Mouse (Mus musculus) forebrain, embryonic 16.5 days (tissue): ENCODE measurements at regions not wholly inside any gene's neighbourhood (a gene's known extent, or its start where the extent isn't known, plus 50 kb on each side); places are given as distances from the start of the nearest gene placed in this dataset.

Source experiments
- ATAC-seq: fragments of 200-750 bp; cut with Nextera tagmentation; 2 replicates; pipeline ENCODE4 v1.8.0; 2017; ENCODE audit warnings: mild to moderate bottlenecking, moderate library complexity
- H3K27ac ChIP-seq: fragments of 300-500 bp; sonication (generic); 2 replicates; pipeline ENCODE4 v1.5.1; 2014; ENCODE audit warnings: low read length, control low read depth
- H3K27me3 ChIP-seq: fragments of 300-500 bp; sonication (generic); replicated peaks from 2 replicates; pipeline ENCODE4 v1.6.1; 2014; ENCODE audit warnings: low read length; ENCODE audit not compliant: control insufficient read depth, insufficient read depth
- H3K36me3 ChIP-seq: fragments of 300-500 bp; sonication (generic); 2 replicates; pipeline ENCODE4 v1.6.1; 2014; ENCODE audit not compliant: control insufficient read depth, insufficient read depth
- H3K4me1 ChIP-seq: fragments of 300-500 bp; sonication (generic); replicated peaks from 2 replicates; pipeline ENCODE4 v1.6.1; 2014; ENCODE audit warnings: low read length; ENCODE audit not compliant: control insufficient read depth, insufficient read depth
- H3K4me2 ChIP-seq: fragments of 300-500 bp; sonication (generic); 2 replicates; pipeline ENCODE4 v1.6.1; 2014; ENCODE audit warnings: mild to moderate bottlenecking, low read length, control low read depth
- H3K4me3 ChIP-seq: fragments of 300-500 bp; sonication (generic); replicated peaks from 2 replicates; pipeline ENCODE4 v1.5.1; 2014; ENCODE audit warnings: mild to moderate bottlenecking, low read length, control low read depth
- H3K9ac ChIP-seq: fragments of 300-500 bp; sonication (generic); replicated peaks from 2 replicates; pipeline ENCODE4 v1.6.1; 2014; ENCODE audit warnings: low read depth, low read length, control low read depth
- H3K9me3 ChIP-seq: fragments of 300-500 bp; sonication (generic); 2 replicates; pipeline ENCODE4 v1.6.1; 2016; ENCODE audit warnings: low read length; ENCODE audit not compliant: control insufficient read depth
- WGBS: fragments of 180-500 bp; shearing (Covaris S2); extraction: QIAGEN DNeasy Blood & Tissue Kit; methylation state at CpG from one replicate; pipeline ENCODE4 v1.1.7; 2014; 5-methylcytosine and 5-hydroxymethylcytosine counted together

DNA sequence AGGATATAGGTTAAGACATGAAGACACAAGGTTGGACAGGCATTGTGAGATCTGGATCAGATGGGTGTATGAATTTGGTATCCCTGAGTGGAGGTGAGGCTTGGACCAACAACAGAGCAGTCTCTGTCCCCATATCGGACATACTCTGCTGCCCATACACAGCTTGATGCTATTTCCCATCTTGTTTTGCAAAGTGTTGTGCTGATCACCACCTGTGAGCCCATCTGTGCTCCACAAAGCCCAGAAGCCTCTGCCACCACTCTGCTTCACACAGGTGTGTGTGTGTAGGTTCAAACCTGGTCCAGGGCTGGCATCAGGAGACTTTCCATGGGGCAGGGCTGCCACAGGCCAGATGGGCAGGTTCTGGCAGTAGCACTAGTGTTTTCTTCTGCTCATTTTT is 252.9 kb upstream of the Dpp6 start:
- WGBS: 79% methylated on average over 1 of the region's 1 CpGs
- no peaks in the 10 kb centered on the region for H3K27me3 ChIP-seq
- H3K4me3 ChIP-seq: no peak overlapping the region
- H3K4me2 ChIP-seq: no peak overlapping the region
- H3K9ac ChIP-seq: no peak overlapping the region
- ATAC-seq: no peak
- H3K36me3 ChIP-seq: no peaks in the 10 kb centered on the region
- H3K9me3 ChIP-seq: no peaks in the 10 kb centered on the region
- H3K27ac ChIP-seq: no peak overlapping the region
- H3K4me1 ChIP-seq: no peaks in the 10 kb centered on the region

DNA sequence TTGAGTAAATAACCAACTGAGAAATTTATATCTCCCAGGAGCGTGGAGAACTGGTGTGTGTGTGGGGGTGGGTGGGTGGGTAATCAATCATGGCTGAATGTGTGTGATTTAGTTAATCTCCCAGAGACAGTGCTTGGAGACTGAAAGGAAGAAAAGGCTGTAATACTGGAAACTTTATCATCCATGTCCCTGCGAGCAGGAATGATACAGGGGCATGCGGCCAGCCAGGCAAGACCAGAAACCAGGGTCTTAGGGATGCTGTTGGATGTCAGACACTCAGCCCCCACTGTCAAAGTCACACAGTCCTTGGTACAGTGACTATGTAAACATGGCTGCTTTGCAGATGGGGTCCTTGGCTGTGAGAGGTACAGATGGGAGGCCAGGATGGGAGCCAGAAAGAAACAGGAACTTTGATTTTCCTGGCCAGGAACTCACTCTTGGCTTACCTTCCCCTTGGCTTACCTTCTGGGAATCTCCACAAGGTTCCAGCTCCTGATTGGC is 244.3 kb upstream of the Dpp6 start:
- peak; percentile 54 for ATAC-seq
- H3K27ac ChIP-seq: no peak overlapping the region
- no peaks in the 10 kb centered on the region for H3K9me3 ChIP-seq
- H3K4me3 ChIP-seq: no peak overlapping the region
- H3K27me3 ChIP-seq: no peaks in the 10 kb centered on the region
- H3K36me3 ChIP-seq: no peaks in the 10 kb centered on the region
- WGBS: 81% methylated on average over 3 of the region's 3 CpGs
- no peaks in the 10 kb centered on the region for H3K4me1 ChIP-seq
- no peak overlapping the region for H3K4me2 ChIP-seq
- H3K9ac ChIP-seq: no peak overlapping the region

DNA sequence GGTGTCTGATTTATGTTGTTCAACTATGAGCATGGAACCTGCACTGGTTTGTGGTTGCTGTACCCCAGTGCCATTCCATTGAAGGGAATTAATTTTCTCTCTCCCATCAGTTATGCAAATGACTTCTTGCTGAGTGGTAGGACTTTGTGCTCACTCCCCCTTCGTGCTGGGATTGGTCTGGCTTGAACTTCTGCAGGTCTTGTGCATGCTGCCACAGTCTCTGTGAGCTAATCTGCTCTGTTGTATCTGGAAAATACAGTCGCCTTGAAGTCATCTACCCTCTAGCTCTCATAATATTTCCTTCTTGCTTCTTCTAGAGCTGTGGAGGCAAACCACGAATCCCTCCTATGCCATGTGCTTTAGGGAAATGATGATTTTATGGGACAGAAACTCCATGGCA is 243.6 kb upstream of the Dpp6 start:
- Histone ChIP-seq H3K4me2 (no peak overlapping the region), H3K9me3 (no peaks in the 10 kb centered on the region), H3K27me3 (no peaks in the 10 kb centered on the region), H3K9ac (no peak overlapping the region), H3K27ac (no peak overlapping the region), H3K36me3 (no peaks in the 10 kb centered on the region), H3K4me3 (no peak overlapping the region), H3K4me1 (no peaks in the 10 kb centered on the region)
- whole genome bisulfite sequencing: 73% methylated on average over 3 of the region's 3 CpGs
- ATAC-seq: no peak

DNA sequence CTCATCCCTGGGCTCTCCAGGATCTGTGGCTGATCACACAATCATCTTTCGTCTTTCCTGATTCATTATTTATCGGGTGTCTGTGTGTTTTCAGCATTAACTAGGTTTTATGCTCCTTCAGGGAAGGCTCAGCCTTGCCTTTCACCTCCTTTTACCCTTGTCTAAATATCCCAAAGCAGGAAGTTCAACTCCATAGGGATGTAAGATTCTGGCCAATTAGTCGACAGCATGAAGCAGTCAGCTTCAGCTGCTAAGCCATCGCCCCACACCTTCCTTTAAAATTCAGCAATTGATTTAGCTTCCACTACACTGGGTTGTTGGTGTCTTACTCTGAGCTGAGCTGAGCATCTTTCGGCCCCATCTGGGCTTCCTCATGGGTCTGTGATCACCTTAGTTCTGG is 230.9 kb upstream of the Dpp6 start:
- Histone ChIP-seq H3K27ac (no peak overlapping the region), H3K4me2 (no peak overlapping the region), H3K9ac (no peak overlapping the region), H3K36me3 (no peaks in the 10 kb centered on the region), H3K27me3 (no peaks in the 10 kb centered on the region), H3K4me1 (no peaks in the 10 kb centered on the region), H3K4me3 (no peak overlapping the region), H3K9me3 (no peaks in the 10 kb centered on the region)
- WGBS: 89% methylated on average over 5 of the region's 5 CpGs
- ATAC-seq: no peak

DNA sequence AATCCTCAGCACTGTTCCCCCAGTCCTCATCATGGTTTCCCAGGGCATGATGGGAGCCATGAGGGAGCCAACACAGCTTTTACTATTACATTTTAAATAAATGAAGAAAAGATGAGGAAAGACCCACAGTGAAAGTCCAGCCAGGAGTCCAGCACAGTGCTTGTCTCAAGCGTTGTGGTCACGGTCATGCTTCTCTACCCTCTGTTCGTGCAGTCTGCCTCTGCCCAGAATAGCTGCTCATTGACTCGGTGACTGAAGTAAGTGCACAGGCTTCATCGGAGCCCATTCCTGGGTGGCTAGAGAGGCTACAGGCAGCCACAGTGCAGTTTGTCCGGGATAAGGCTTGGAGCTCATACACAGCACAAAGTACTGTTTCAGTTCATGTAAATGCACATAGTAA is 226.1 kb upstream of the Dpp6 start:
- no peak overlapping the region for H3K9ac ChIP-seq

DNA sequence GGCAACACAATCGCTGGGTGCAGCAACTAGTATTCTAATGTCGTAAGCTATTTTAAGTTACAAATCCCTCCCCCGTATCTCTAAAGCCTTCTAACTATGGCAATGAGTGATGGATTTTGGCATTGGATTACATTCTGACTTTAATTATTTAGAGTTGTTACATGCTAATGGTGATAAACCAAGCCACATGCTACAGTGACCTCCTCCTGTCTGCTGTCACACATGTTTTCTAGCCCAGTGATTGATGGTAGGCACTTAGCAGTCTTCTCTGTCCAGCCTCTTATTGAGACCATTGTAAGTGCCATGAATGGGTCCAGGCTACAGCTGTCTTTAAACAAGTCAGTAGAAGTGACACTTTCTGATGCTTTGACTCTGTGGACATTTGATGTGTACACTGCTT is 224.7 kb upstream of the Dpp6 start:
- 76% methylated on average over 3 of the region's 3 CpGs for WGBS
- no peaks in the 10 kb centered on the region for H3K27me3 ChIP-seq
- no peak overlapping the region for H3K4me3 ChIP-seq
- H3K4me2 ChIP-seq: no peak overlapping the region
- no peaks in the 10 kb centered on the region for H3K4me1 ChIP-seq
- no peak overlapping the region for H3K9ac ChIP-seq
- no peak for ATAC-seq
- no peaks in the 10 kb centered on the region for H3K9me3 ChIP-seq
- no peak overlapping the region for H3K27ac ChIP-seq
- H3K36me3 ChIP-seq: no peaks in the 10 kb centered on the region

More for the DNA sequence above, 226.1 kb upstream of the Dpp6 start:
- Histone ChIP-seq H3K4me3 (no peak overlapping the region), H3K4me2 (no peak overlapping the region), H3K9me3 (no peaks in the 10 kb centered on the region), H3K4me1 (no peaks in the 10 kb centered on the region), H3K36me3 (no peaks in the 10 kb centered on the region), H3K27ac (no peak overlapping the region), H3K27me3 (no peaks in the 10 kb centered on the region)
- ATAC-seq: no peak
- 91% methylated on average over 6 of the region's 6 CpGs for WGBS

DNA sequence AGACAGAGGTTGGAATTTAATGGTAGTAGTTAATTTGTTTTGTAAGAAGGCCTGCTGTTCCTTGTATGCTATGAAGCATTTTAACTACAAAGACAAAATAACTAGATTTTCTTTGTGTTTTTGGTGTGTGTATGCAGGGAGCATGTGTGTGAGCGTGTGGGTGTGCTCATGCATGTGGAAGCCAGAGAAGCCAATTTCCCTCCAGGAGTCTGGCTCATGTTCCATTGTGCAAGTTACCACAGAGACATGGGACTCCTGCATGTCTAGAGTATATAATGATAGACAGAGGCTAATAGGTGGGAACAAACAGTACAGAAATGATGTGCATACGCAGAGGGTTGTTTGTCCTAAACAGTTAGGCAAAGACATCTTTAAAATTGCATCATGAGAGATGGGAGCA is 219.0 kb upstream of the Dpp6 start:
- H3K9me3 ChIP-seq: no peaks in the 10 kb centered on the region
- WGBS: 93% methylated on average over 2 of the region's 2 CpGs
- no peak overlapping the region for H3K4me2 ChIP-seq
- H3K36me3 ChIP-seq: no peaks in the 10 kb centered on the region
- no peak overlapping the region for H3K4me3 ChIP-seq
- no peaks in the 10 kb centered on the region for H3K27me3 ChIP-seq
- no peak for ATAC-seq
- H3K4me1 ChIP-seq: no peaks in the 10 kb centered on the region
- H3K9ac ChIP-seq: no peak overlapping the region
- no peak overlapping the region for H3K27ac ChIP-seq

DNA sequence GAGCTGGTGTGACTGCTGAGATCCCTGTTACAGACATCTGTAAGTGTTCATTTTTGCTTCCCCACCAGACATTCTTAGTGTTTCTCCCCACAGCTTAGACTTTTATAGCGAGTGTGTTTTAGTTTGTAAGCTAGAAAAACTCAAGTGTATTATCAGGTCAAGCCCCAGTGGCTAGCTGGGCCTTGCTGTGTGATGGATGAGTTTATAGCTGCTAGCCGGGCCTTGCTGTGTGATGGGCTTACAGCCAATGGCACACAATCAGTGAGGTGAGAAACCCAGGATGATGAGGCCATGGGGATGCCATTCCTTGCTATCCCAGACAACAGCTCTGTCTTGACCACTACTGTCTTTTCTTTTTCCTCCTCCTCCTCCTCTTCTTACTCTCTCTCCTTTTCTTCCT is 197.7 kb upstream of the Dpp6 start:
- no peaks in the 10 kb centered on the region for H3K27me3 ChIP-seq
- no peak overlapping the region for H3K27ac ChIP-seq
- H3K4me2 ChIP-seq: no peak overlapping the region
- no peak overlapping the region for H3K4me3 ChIP-seq
- H3K4me1 ChIP-seq: no peaks in the 10 kb centered on the region
- 88% methylated on average over 2 of the region's 2 CpGs for WGBS
- H3K9me3 ChIP-seq: no peaks in the 10 kb centered on the region
- ATAC-seq: no peak
- no peak overlapping the region for H3K9ac ChIP-seq
- no peaks in the 10 kb centered on the region for H3K36me3 ChIP-seq

DNA sequence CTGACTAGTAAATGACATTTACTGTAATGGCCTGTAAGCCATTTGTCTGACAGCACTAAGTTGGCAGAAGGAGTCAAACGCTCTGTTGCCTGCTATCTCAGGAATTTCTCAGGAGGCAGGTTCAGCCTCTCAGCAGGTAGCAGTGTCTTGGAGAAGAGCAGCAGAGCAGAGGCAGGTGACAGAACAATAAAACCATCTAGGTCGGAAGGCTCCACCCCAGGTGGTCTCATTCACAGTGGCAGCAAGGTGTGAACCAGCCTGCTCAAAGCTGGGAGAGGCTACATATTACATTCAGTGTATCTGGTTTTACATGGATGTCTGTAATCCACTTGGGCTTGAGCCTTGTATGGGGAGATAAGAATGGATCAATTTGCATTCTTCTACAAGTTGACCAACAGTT is 194.9 kb upstream of the Dpp6 start:
- WGBS: 54% methylated on average over 2 of the region's 2 CpGs
- H3K9me3 ChIP-seq: no peaks in the 10 kb centered on the region
- no peak overlapping the region for H3K4me3 ChIP-seq
- no peak for ATAC-seq
- H3K4me2 ChIP-seq: no peak overlapping the region
- no peak overlapping the region for H3K27ac ChIP-seq
- H3K4me1 ChIP-seq: no peaks in the 10 kb centered on the region
- no peaks in the 10 kb centered on the region for H3K36me3 ChIP-seq
- H3K27me3 ChIP-seq: no peaks in the 10 kb centered on the region
- no peak overlapping the region for H3K9ac ChIP-seq

DNA sequence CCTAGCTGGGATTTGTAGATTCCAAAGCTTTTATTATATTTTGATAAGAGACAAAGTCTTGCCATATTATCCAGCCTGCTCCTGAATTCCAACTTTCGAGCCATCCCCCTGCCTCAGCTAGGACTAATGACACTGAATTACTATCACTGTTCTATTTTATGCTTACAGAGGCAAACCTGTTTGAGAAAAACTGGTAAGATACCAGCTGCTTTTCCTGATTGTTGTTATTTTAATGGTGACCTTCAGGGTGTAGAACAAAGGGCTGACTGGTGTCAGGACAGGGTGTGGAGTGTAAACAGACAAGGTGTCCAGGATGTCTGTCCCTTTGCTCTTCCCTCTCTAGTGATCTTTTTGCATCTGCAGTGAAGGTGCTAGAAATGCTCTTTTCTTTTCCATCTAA is 145.5 kb upstream of the Dpp6 start:
- H3K27me3 ChIP-seq: no peaks in the 10 kb centered on the region
- no peak overlapping the region for H3K9ac ChIP-seq
- H3K9me3 ChIP-seq: no peaks in the 10 kb centered on the region
- ATAC-seq: no peak
- no peak overlapping the region for H3K4me2 ChIP-seq
- H3K36me3 ChIP-seq: no peaks in the 10 kb centered on the region
- no peak overlapping the region for H3K27ac ChIP-seq
- H3K4me3 ChIP-seq: no peak overlapping the region
- WGBS: 66% methylated on average over 1 of the region's 1 CpGs
- no peaks in the 10 kb centered on the region for H3K4me1 ChIP-seq
